Mouse (Mus musculus) forebrain, embryonic 15.5 days (tissue): ENCODE measurements around the gene Bcl11b. TPM values are rescaled to one million over a fixed set of nuclear protein-coding genes. Genes with fewer than 3 reads are reported as not detected.

Experiments
- ATAC-seq: fragments of 200-750 bp; cut with Nextera tagmentation; replicated peaks from 2 replicates; pipeline ENCODE4 v1.8.0; 2017; ENCODE audit warnings: mild to moderate bottlenecking, moderate TSS enrichment, moderate library complexity
- H3K27ac ChIP-seq: fragments of 300-500 bp; sonication (generic); replicated peaks from 2 replicates; pipeline ENCODE4 v1.5.1; 2015; ENCODE audit warnings: mild to moderate bottlenecking, inconsistent platforms
- H3K27me3 ChIP-seq: fragments of 300-500 bp; sonication (generic); 2 replicates; pipeline ENCODE4 v1.6.1; 2015; ENCODE audit warnings: inconsistent platforms
- H3K36me3 ChIP-seq: fragments of 300-500 bp; sonication (generic); 2 replicates; pipeline ENCODE4 v1.6.1; 2015; ENCODE audit warnings: mild to moderate bottlenecking, inconsistent platforms
- H3K4me1 ChIP-seq: fragments of 300-500 bp; sonication (generic); 2 replicates; pipeline ENCODE4 v1.6.1; 2015; ENCODE audit warnings: inconsistent platforms
- H3K4me2 ChIP-seq: fragments of 300-500 bp; sonication (generic); replicated peaks from 2 replicates; pipeline ENCODE4 v1.6.1; 2015; ENCODE audit warnings: mild to moderate bottlenecking, inconsistent platforms
- H3K4me3 ChIP-seq: fragments of 300-500 bp; sonication (generic); 2 replicates; pipeline ENCODE4 v1.5.1; 2015; ENCODE audit warnings: mild to moderate bottlenecking, inconsistent platforms
- H3K9ac ChIP-seq: fragments of 300-500 bp; sonication (generic); replicated peaks from 2 replicates; pipeline ENCODE4 v1.6.1; 2015; ENCODE audit warnings: mild to moderate bottlenecking, inconsistent platforms
- H3K9me3 ChIP-seq: fragments of 300-500 bp; sonication (generic); 2 replicates; pipeline ENCODE4 v1.6.1; 2016; ENCODE audit warnings: inconsistent platforms
- WGBS: fragments of 180-500 bp; shearing (Covaris S2); methylation state at CpG from one replicate; pipeline ENCODE4 v1.1.7; 2015; ENCODE audit warnings: mixed read lengths; 5-methylcytosine and 5-hydroxymethylcytosine counted together
- polyA plus RNA-seq: library from polyadenylated mRNA; unstranded; fragments of >200 nt; fragmentation: Nextera tagmentation; extraction: Ambion mirVana; gene quantifications from 2 replicates; pipeline ENCODE4 v1.2.1, GENCODE M21; 2015

The Bcl11b gene
- polyA plus RNA-seq = 109 and 117 TPM in 2 replicates

- Histone ChIP-seq H3K4me2 (peak within 1 kb of the TSS; percentile 87), H3K9me3 (no peaks in the 10 kb centered on the region), H3K4me3 (peak within 1 kb of the TSS; percentile 97), H3K9ac (peak within 1 kb of the TSS; percentile 96), H3K4me1 (peaks cover 39% of the 10 kb centered on the region), H3K27ac (peak within 1 kb of the TSS; percentile 99), H3K36me3 (no peaks in the 10 kb centered on the region), H3K27me3 (no peaks in the 10 kb centered on the region)
- no peak for ATAC-seq
- WGBS = under 1% methylated on average over 19 of the region's 19 CpGs
Observed at GRCm38 (mm10) chr12:108003483-108003882, at the start of gene Bcl11b. Bcl11b (minus strand) TSS chr12:108003602.

DNA sequence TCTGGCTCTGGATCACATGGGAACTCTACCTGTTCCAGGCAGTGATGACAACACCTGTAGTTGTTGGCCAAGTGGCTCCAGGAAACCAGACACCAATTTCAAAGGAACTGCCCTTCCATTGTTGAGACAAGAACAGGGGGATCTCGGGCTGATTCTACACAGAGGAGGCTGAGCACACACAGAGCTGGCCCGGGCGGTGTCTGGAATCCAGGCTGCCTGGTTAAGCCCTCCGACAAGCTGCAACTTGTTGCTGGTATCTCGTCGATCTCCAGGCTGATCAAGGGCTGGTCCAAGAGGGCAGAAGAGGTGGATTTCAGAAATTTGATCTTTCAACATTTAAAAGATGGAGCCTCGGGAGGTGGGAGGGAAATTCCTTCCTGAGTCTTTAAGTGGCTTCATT lies 47.6 kb upstream of the Bcl11b start:
- Histone ChIP-seq H3K4me3 (no peak overlapping the region), H3K27me3 (no peaks in the 10 kb centered on the region), H3K4me1 (0 out of 2 replicates have a peak, but pooled peaks cover 7% of the 10 kb centered on the region), H3K27ac (no peak overlapping the region), H3K9ac (no peak overlapping the region), H3K4me2 (no peak overlapping the region), H3K9me3 (no peaks in the 10 kb centered on the region), H3K36me3 (no peaks in the 10 kb centered on the region)
- WGBS = 73% methylated on average over 7 of the region's 7 CpGs
- no peak for ATAC-seq

DNA sequence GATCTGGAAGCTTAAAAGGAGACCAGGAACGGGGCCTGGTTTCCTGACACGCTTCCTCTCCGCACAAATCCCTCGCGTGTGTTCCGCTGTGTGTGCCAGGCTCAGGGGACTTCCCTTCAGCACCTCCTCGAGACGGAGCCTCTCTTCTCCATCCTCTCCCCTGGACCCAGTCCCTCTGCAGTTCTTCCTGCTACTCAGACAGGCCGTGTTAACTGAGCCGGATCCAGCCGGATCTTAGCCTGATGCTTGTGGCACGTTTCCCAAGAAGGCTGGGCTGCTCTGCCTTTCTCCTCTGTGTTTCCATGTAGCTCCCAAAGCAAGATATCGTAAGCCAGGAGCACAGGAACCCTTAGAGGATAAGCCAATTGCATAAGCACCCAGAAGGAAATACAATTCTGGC lies 46.2 kb upstream of the Bcl11b start:
- Histone ChIP-seq H3K9ac (no peak overlapping the region), H3K9me3 (no peaks in the 10 kb centered on the region), H3K27ac (peak overlapping the region; percentile 49; the same call in 1 of the 2 replicates), H3K4me2 (no peak overlapping the region), H3K36me3 (no peaks in the 10 kb centered on the region), H3K27me3 (no peaks in the 10 kb centered on the region), H3K4me3 (no peak overlapping the region), H3K4me1 (0 out of 2 replicates have a peak, but pooled peaks cover 7% of the 10 kb centered on the region)
- no peak for ATAC-seq
- 76% methylated on average over 13 of the region's 13 CpGs for WGBS

DNA sequence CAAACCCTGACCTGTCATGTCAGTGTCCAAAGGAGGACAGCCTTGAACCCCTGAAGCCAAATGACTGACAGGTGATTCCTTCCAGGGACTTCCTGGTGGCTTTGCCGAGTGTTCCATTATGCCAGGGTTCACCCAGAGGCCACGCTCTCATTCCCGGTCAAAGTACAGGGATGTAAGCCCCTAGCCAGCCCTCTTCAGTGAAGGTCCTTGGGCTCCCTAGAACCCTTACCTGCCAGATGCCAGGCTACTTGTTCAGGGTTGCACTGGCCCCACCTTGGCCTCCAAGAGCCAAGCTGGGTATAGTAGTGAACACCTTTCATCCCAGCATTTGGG lies 38.8 kb upstream of the Bcl11b start:
- ATAC-seq = no peak
- H3K36me3 ChIP-seq = no peaks in the 10 kb centered on the region
- no peak overlapping the region for H3K4me2 ChIP-seq
- no peaks in the 10 kb centered on the region for H3K9me3 ChIP-seq
- 74% methylated on average over 3 of the region's 3 CpGs for WGBS
- no peaks in the 10 kb centered on the region for H3K27me3 ChIP-seq
- H3K9ac ChIP-seq = no peak overlapping the region
- H3K27ac ChIP-seq = no peak overlapping the region
- 0 out of 2 replicates have a peak, but pooled peaks cover 4% of the 10 kb centered on the region for H3K4me1 ChIP-seq
- H3K4me3 ChIP-seq = no peak overlapping the region

- H3K36me3 ChIP-seq = no peaks in the 10 kb centered on the region
- 0 out of 2 replicates have a peak, but pooled peaks cover 4% of the 10 kb centered on the region for H3K4me1 ChIP-seq
- no peak overlapping the region for H3K27ac ChIP-seq
- H3K4me2 ChIP-seq = no peak overlapping the region
- ATAC-seq = no peak
- 44% methylated on average over 12 of the region's 12 CpGs for WGBS
- H3K9ac ChIP-seq = no peak overlapping the region
- no peaks in the 10 kb centered on the region for H3K27me3 ChIP-seq
- no peak overlapping the region for H3K4me3 ChIP-seq
- no peaks in the 10 kb centered on the region for H3K9me3 ChIP-seq
Observed at GRCm38 (mm10) chr12:108041571-108042238, 38.3 kb upstream of the Bcl11b start.

- no peak overlapping the region for H3K4me3 ChIP-seq
- WGBS = 77% methylated on average over 6 of the region's 6 CpGs
- no peak overlapping the region for H3K27ac ChIP-seq
- H3K9me3 ChIP-seq = no peaks in the 10 kb centered on the region
- no peak overlapping the region for H3K4me2 ChIP-seq
- H3K4me1 ChIP-seq = 0 out of 2 replicates have a peak, but pooled peaks cover 4% of the 10 kb centered on the region
- no peak overlapping the region for H3K9ac ChIP-seq
- H3K36me3 ChIP-seq = no peaks in the 10 kb centered on the region
- no peak for ATAC-seq
- no peaks in the 10 kb centered on the region for H3K27me3 ChIP-seq
Observed at GRCm38 (mm10) chr12:108037446-108037845, 34.0 kb upstream of the Bcl11b start.

DNA sequence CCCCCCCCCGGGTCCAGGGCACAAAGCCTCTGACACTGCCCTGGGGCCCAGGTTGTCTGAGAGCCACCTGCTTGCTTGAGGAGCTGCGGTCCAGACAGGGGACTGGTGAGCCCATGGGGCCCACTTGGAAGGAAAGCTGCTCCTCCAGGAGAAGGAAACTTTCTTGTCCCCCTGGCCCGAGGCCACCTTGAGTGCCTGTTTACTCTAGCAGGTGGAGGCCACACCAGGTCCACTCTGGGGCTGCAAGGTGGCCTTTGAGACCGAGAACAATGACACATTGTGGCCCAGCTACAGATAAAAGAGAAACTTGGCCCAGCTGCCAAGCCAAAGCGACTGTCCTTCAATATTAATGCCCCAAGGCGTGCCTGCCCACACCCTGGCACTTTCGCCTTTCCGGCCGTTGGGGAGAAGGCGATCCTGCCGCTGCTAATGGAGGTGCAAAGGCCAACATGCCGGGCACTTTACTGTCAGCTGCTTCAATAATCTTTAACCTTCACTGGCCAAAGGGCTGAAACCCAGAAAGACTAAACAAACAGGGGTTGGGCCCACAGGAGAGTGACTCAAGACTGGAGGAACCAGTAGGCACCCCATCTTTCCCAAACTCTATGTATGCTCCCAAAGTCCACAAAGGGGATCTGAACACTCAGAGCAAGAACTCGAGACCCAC lies 32.1 kb upstream of the Bcl11b start:
- WGBS = 78% methylated on average over 13 of the region's 13 CpGs
- H3K4me1 ChIP-seq = no peaks in the 10 kb centered on the region
- ATAC-seq = no peak

DNA sequence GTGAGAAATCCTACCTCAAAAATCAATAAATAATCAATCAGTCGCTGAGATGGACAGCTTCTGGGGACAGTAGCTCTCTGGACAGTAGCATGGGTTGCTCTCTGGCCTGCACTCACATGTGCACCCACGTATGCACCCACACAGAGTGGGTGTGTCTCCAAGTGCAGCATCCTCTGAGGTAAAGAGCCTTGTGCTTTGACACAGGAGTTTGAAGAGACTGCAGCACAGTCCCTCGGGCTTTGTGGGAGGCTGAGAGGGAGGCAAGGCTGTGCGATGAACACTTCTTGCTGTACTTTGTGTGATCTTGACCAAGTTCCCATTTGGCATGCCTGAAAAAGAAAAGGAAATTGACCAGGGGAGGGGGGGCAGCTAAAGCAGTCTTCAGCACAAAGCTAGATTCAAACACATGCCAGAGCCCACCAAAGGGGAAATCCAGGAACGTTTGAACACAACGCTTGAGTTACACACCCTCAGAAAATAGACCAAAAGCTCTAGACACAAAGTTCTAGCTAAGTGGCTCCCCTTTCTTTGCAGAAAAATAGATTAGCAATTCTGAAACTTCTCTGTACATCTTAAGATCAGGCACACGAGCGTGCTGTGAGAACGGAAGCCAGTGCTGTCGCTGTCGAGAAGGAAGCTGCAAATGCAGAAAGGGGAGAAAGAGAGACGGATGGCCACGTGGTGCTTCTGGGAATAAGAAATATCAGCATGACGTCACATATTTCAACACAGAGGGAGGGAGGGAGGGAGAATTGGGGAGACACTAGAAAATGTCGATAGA lies 19.6 kb upstream of the Bcl11b start:
- Histone ChIP-seq H3K4me1 (no peaks in the 10 kb centered on the region), H3K4me2 (no peak overlapping the region), H3K36me3 (no peaks in the 10 kb centered on the region), H3K27me3 (no peaks in the 10 kb centered on the region), H3K9ac (no peak overlapping the region), H3K27ac (no peak overlapping the region), H3K9me3 (no peaks in the 10 kb centered on the region), H3K4me3 (no peak overlapping the region)
- no peak for ATAC-seq
- 78% methylated on average over 15 of the region's 15 CpGs for WGBS

More for the DNA sequence above, 32.1 kb upstream of the Bcl11b start:
- Histone ChIP-seq H3K4me3 (no peak overlapping the region), H3K9ac (no peak overlapping the region), H3K27ac (no peak overlapping the region), H3K36me3 (no peaks in the 10 kb centered on the region), H3K27me3 (no peaks in the 10 kb centered on the region), H3K4me2 (no peak overlapping the region), H3K9me3 (no peaks in the 10 kb centered on the region)

DNA sequence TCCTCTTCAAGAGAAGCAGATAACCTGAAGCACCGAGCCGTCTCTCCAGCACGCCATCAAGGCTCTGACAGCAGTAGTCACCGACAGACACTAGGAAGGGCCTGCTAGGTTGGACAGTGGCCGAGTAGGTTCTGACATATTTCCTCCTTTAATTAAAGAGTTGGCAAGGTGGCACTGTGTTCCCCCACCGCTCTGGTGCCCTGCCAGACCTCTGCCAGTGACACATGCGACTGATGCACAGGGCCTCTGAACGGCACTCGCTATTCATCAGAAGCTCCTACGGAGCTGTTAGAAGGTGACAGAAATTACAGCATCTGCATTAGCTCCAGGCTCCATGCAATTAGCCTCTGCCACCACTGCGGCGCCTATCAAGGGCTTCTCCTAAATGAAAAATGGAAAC lies 8.6 kb upstream of the Bcl11b start:
- WGBS = 65% methylated on average over 12 of the region's 12 CpGs
- no peaks in the 10 kb centered on the region for H3K27me3 ChIP-seq
- H3K4me3 ChIP-seq = no peak overlapping the region
- no peak for ATAC-seq
- H3K9ac ChIP-seq = no peak overlapping the region
- H3K4me1 ChIP-seq = peaks cover 18% of the 10 kb centered on the region
- no peaks in the 10 kb centered on the region for H3K9me3 ChIP-seq
- H3K27ac ChIP-seq = no peak overlapping the region
- H3K36me3 ChIP-seq = no peaks in the 10 kb centered on the region
- H3K4me2 ChIP-seq = no peak overlapping the region

DNA sequence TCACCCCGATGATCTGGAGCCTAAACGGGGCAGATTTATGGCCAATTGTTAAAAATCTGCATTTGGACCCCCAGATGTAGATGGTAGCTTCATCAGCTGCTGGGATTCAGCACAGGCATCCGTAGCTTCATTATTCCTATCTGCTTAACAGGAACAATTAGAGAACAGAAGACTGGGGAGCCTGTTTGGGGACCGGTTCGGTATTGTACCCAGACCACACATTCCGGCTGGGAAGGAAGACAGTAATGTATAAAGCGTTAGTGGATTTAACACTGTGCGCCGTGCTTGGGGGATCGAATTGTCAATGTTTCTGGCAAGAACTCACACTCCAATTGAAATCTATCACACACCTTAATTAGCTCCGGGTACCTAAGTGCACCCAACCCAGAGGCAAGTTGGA lies 6.9 kb upstream of the Bcl11b start:
- Histone ChIP-seq H3K4me1 (peaks cover 33% of the 10 kb centered on the region), H3K4me2 (no peak overlapping the region), H3K9me3 (no peaks in the 10 kb centered on the region), H3K36me3 (no peaks in the 10 kb centered on the region), H3K27me3 (no peaks in the 10 kb centered on the region), H3K9ac (no peak overlapping the region), H3K4me3 (no peak overlapping the region), H3K27ac (no peak overlapping the region)
- 59% methylated on average over 11 of the region's 11 CpGs for WGBS
- ATAC-seq = no peak

- Histone ChIP-seq H3K4me2 (no peak overlapping the region), H3K4me3 (no peak overlapping the region), H3K9me3 (no peaks in the 10 kb centered on the region), H3K36me3 (no peaks in the 10 kb centered on the region), H3K27ac (no peak overlapping the region), H3K27me3 (no peaks in the 10 kb centered on the region), H3K4me1 (peaks cover 45% of the 10 kb centered on the region), H3K9ac (no peak overlapping the region)
- 23% methylated on average over 4 of the region's 4 CpGs for WGBS
- ATAC-seq = no peak
Observed at GRCm38 (mm10) chr12:108009156-108009555, 5.8 kb upstream of the Bcl11b start.
